Mouse (Mus musculus) MEL (cell line): ENCODE results near the gene Prkd1. TPM values are rescaled to one million over a fixed set of nuclear protein-coding genes. Genes with fewer than 3 reads are reported as not detected.

Experiments used
- DNase-seq: peaks from one replicate; pipeline ENCODE4 v3.0.0; 2011; ENCODE audit warnings: low read depth, low spot score
- H3K27ac ChIP-seq: 2 replicates; pipeline ENCODE4 v1.5.1; 2012; ENCODE audit warnings: low read depth, mild to moderate bottlenecking, control low read depth, low read length, moderate library complexity; ENCODE audit not compliant: control insufficient read depth
- H3K27me3 ChIP-seq, 2 experiments: fragments of 150-350 bp in 1 of 2; sonication (generic) in 1 of 2; 2 replicates each; pipeline ENCODE4 v1.6.1; 2012; ENCODE audit warnings: low read length in 2 of 2, mild to moderate bottlenecking in 2 of 2, improper control_type of control experiment in 1 of 2, moderate library complexity in 1 of 2; ENCODE audit not compliant: insufficient read depth in 2 of 2, control insufficient read depth in 1 of 2
- H3K36me3 ChIP-seq, 2 experiments: 2 replicates each; pipeline ENCODE4 v1.6.1; 2012 to 2014; ENCODE audit warnings: low read length in 2 of 2, improper control_type of control experiment in 1 of 2, inconsistent platforms in 1 of 2, mild to moderate bottlenecking in 1 of 2; ENCODE audit not compliant: insufficient read depth in 2 of 2, control insufficient read depth in 1 of 2
- H3K4me1 ChIP-seq, 2 experiments: fragments of 150-350 bp in 1 of 2; sonication (generic) in 1 of 2; 2 replicates each; pipeline ENCODE4 v1.6.1; 2012; ENCODE audit warnings: low read length in 2 of 2, improper control_type of control experiment in 1 of 2, mild to moderate bottlenecking in 1 of 2; ENCODE audit not compliant: insufficient read depth in 2 of 2, control insufficient read depth in 1 of 2
- H3K4me3 ChIP-seq, 2 experiments: fragments of 150-350 bp in 1 of 2; sonication (generic) in 1 of 2; 2 replicates each; pipeline ENCODE4 v1.5.1; 2012; ENCODE audit warnings: low read depth in 2 of 2, low read length in 2 of 2, mild to moderate bottlenecking in 2 of 2, moderate library complexity in 2 of 2, control low read depth in 1 of 2, improper control_type of control experiment in 1 of 2; ENCODE audit not compliant: control insufficient read depth in 1 of 2, insufficient read depth in 1 of 2
- H3K79me2 ChIP-seq: 2 replicates; pipeline ENCODE4 v1.6.1; 2012; ENCODE audit warnings: mild to moderate bottlenecking, low read length, moderate library complexity; ENCODE audit not compliant: control insufficient read depth, poor library complexity, insufficient read depth
- H3K9ac ChIP-seq: 2 replicates; pipeline ENCODE4 v1.6.1; 2012; ENCODE audit warnings: low read depth, mild to moderate bottlenecking, control low read depth, low read length, moderate library complexity; ENCODE audit not compliant: control insufficient read depth, poor library complexity, severe bottlenecking
- H3K9me3 ChIP-seq: fragments of 150-350 bp; sonication (generic); replicated peaks from 2 replicates; pipeline ENCODE4 v1.6.1; 2012; ENCODE audit warnings: mild to moderate bottlenecking, low read length, improper control_type of control experiment, moderate library complexity; ENCODE audit not compliant: insufficient read depth
- BHLHE40 ChIP-seq: IDR thresholded peaks from 2 replicates; pipeline ENCODE4 v1.6.1; 2012; ENCODE audit warnings: low read depth, mild to moderate bottlenecking, inconsistent platforms, low read length, improper control_type of control experiment, borderline replicate concordance
- CHD2 ChIP-seq: IDR thresholded peaks from 2 replicates; pipeline ENCODE4 v1.6.1; 2011; ENCODE audit warnings: low read length, improper control_type of control experiment
- CTCF ChIP-seq, 3 experiments: IDR thresholded peaks in 2 of 3; conservative IDR thresholded peaks in 1 of 3; 2 replicates each; pipeline ENCODE4 v1.5.1; 2011 to 2012; ENCODE audit warnings: low read length in 3 of 3, low read depth in 2 of 3, mild to moderate bottlenecking in 2 of 3, improper control_type of control experiment in 1 of 3, inconsistent platforms in 1 of 3, mixed read lengths in 1 of 3, moderate library complexity in 1 of 3; ENCODE audit not compliant: control insufficient read depth in 1 of 3, insufficient read depth in 1 of 3, poor library complexity in 1 of 3, severe bottlenecking in 1 of 3
- E2F4 ChIP-seq: IDR thresholded peaks from 2 replicates; pipeline ENCODE4 v1.6.1; 2011; ENCODE audit warnings: low read depth, low read length, improper control_type of control experiment, borderline replicate concordance
- GATA1 ChIP-seq: IDR thresholded peaks from 2 replicates; pipeline ENCODE4 v1.6.1; 2011; ENCODE audit warnings: low read depth, low read length, improper control_type of control experiment
- HCFC1 ChIP-seq: IDR thresholded peaks from 2 replicates; pipeline ENCODE4 v1.6.1; 2012; ENCODE audit warnings: low read depth, mild to moderate bottlenecking, inconsistent platforms, low read length, improper control_type of control experiment, moderate library complexity
- KAT2A ChIP-seq: conservative IDR thresholded peaks from 2 replicates; pipeline ENCODE4 v1.6.1; 2012; ENCODE audit warnings: low read depth, low read length, improper control_type of control experiment, inconsistent platforms
- MAFK ChIP-seq: IDR thresholded peaks from 2 replicates; pipeline ENCODE4 v1.6.1; 2011; ENCODE audit warnings: low read depth, mild to moderate bottlenecking, low read length, improper control_type of control experiment, borderline replicate concordance
- MAX ChIP-seq: IDR thresholded peaks from 2 replicates; pipeline ENCODE4 v1.6.1; 2011; ENCODE audit warnings: low read length, improper control_type of control experiment
- MEF2A ChIP-seq: IDR thresholded peaks from 2 replicates; pipeline ENCODE4 v1.6.1; 2014; ENCODE audit warnings: low read depth, mild to moderate bottlenecking, inconsistent platforms, low read length, improper control_type of control experiment; ENCODE audit not compliant: poor library complexity, insufficient replicate concordance, severe bottlenecking; ENCODE audit errors: extremely low read depth
- MYC ChIP-seq: IDR thresholded peaks from 2 replicates; pipeline ENCODE4 v1.6.1; 2011; ENCODE audit warnings: low read depth, mild to moderate bottlenecking, low read length, improper control_type of control experiment, moderate library complexity
- NELFE ChIP-seq: IDR thresholded peaks from 2 replicates; pipeline ENCODE4 v1.6.1; 2011; ENCODE audit warnings: low read depth, low read length, improper control_type of control experiment
- NRF1 ChIP-seq: IDR thresholded peaks from 2 replicates; pipeline ENCODE4 v1.6.1; 2014; ENCODE audit warnings: low read depth, mild to moderate bottlenecking, inconsistent platforms, low read length, improper control_type of control experiment, moderate library complexity; ENCODE audit not compliant: poor library complexity, insufficient read depth, severe bottlenecking
- POLR2AphosphoS5 ChIP-seq: IDR thresholded peaks from 2 replicates; pipeline ENCODE4 v1.6.1; 2012; ENCODE audit warnings: low read depth, borderline replicate concordance, mild to moderate bottlenecking, inconsistent platforms, low read length, moderate library complexity, mixed read lengths
- RCOR1 ChIP-seq: IDR thresholded peaks from 2 replicates; pipeline ENCODE4 v1.6.1; 2012; ENCODE audit warnings: low read depth, mild to moderate bottlenecking, inconsistent platforms, low read length, improper control_type of control experiment
- TCF12 ChIP-seq: IDR thresholded peaks from 2 replicates; pipeline ENCODE4 v1.6.1; 2014; ENCODE audit warnings: low read depth, mild to moderate bottlenecking, inconsistent platforms, low read length, improper control_type of control experiment, moderate library complexity
- UBTF ChIP-seq: IDR thresholded peaks from 2 replicates; pipeline ENCODE4 v1.6.1; 2012; ENCODE audit warnings: low read depth, mild to moderate bottlenecking, inconsistent platforms, low read length, improper control_type of control experiment, moderate library complexity, borderline replicate concordance; ENCODE audit not compliant: insufficient read depth
- ZC3H11A ChIP-seq: IDR thresholded peaks from 2 replicates; pipeline ENCODE4 v1.6.1; 2012; ENCODE audit warnings: low read depth, mild to moderate bottlenecking, inconsistent platforms, low read length, improper control_type of control experiment
- ZKSCAN1 ChIP-seq: IDR thresholded peaks from 2 replicates; pipeline ENCODE4 v1.6.1; 2012; ENCODE audit warnings: low read depth, mild to moderate bottlenecking, inconsistent platforms, low read length, improper control_type of control experiment, moderate library complexity
- ZNF384 ChIP-seq: IDR thresholded peaks from 2 replicates; pipeline ENCODE4 v1.6.1; 2012; ENCODE audit warnings: low read depth, mild to moderate bottlenecking, inconsistent platforms, low read length, improper control_type of control experiment
- polyA plus RNA-seq, 2 experiments: library from polyadenylated mRNA; stranded (reverse) in 1 of 2; unstranded in 1 of 2; fragments of >175 nt in 1 of 2; fragments of >200 nt in 1 of 2; gene quantifications; 2 replicates each; pipeline versions ENCODE4 v1.2.1 to v1.2.4; 2012; ENCODE audit warnings: low replicate concordance in 2 of 2, low read depth in 1 of 2; ENCODE audit not compliant: insufficient read length in 2 of 2, insufficient read depth in 1 of 2, missing spikeins in 1 of 2
- total RNA-seq: library from RNA; depleted of rRNA; stranded (reverse); fragments of 300-350 nt; gene quantifications from 2 replicates; pipeline ENCODE4 v1.2.3, GENCODE M21; 2012; rRNA removed

Gene Prkd1
- not detected in 2 replicates for total RNA-seq
- not detected for polyA plus RNA-seq

- no peak for TF ChIP-seq ZNF384
- TF ChIP-seq BHLHE40: no peak
- no peak for TF ChIP-seq KAT2A
- TF ChIP-seq MAFK: no peak
- no peak for TF ChIP-seq UBTF
- TF ChIP-seq ZC3H11A: no peak
- TF ChIP-seq RCOR1: no peak
- TF ChIP-seq MEF2A: no peak
- no peak for TF ChIP-seq MYC
- no peak for TF ChIP-seq E2F4
- TF ChIP-seq HCFC1: no peak
- no peak for TF ChIP-seq MAX
- no peak for TF ChIP-seq CHD2
- Histone ChIP-seq H3K79me2 (no peaks in the 10 kb centered on the region), H3K36me3 (no peaks in the 10 kb centered on the region), H3K4me1 (no peaks in the 10 kb centered on the region), H3K9ac (no peak within 1 kb of the TSS), H3K27me3 (no peaks in the 10 kb centered on the region), H3K27ac (no peak within 1 kb of the TSS), H3K9me3 (no peaks in the 10 kb centered on the region), H3K4me3 (no peak within 1 kb of the TSS)
- DNase-seq: no peak
Measured at GRCm38 (mm10) chr12:50648671-50649541, at the start of gene Prkd1. Gene Prkd1, minus strand, starts transcription at chr12:50649098.

- Histone ChIP-seq H3K79me2 (no peaks in the 10 kb centered on the region), H3K4me3 (no peak overlapping the region), H3K27me3 (no peaks in the 10 kb centered on the region), H3K36me3 (no peaks in the 10 kb centered on the region), H3K27ac (no peak overlapping the region), H3K4me1 (no peaks in the 10 kb centered on the region), H3K9ac (no peak overlapping the region), H3K9me3 (no peaks in the 10 kb centered on the region)
- TF ChIP-seq RCOR1 (no peak), TCF12 (no peak), NRF1 (no peak), POLR2AphosphoS5 (no peak), CTCF (IDR thresholded peaks at IDR 0.05 in 2 of 3, conservative IDR thresholded peaks at IDR 0.05 in 1 of 3; ENCODE audit: control insufficient read depth in 1 of 3, insufficient read depth in 1 of 3, low read depth in 2 of 3, low read length in 3 of 3, poor library complexity in 1 of 3, severe bottlenecking in 1 of 3) (no peak), MEF2A (no peak), GATA1 (no peak), HCFC1 (no peak), ZKSCAN1 (no peak), NELFE (no peak), ZC3H11A (no peak)
- DNase-seq: no peak
Measured at GRCm38 (mm10) chr12:50697492-50697891, 48.6 kb upstream of the Prkd1 start.
